Mouse (Mus musculus) mouse trophoblast stem cell (cell line): ENCODE data around the gene Commd2.

Experiments
- in situ Hi-C, 2 experiments: fragments of 300-500 bp; cut with MseI, MboI; formaldehyde crosslinking; loops; 2 replicates in 1 of 2; 3 replicates in 1 of 2; pipeline ENCODE4 v1.15.1; 2025

Commd2 gene

DNA sequence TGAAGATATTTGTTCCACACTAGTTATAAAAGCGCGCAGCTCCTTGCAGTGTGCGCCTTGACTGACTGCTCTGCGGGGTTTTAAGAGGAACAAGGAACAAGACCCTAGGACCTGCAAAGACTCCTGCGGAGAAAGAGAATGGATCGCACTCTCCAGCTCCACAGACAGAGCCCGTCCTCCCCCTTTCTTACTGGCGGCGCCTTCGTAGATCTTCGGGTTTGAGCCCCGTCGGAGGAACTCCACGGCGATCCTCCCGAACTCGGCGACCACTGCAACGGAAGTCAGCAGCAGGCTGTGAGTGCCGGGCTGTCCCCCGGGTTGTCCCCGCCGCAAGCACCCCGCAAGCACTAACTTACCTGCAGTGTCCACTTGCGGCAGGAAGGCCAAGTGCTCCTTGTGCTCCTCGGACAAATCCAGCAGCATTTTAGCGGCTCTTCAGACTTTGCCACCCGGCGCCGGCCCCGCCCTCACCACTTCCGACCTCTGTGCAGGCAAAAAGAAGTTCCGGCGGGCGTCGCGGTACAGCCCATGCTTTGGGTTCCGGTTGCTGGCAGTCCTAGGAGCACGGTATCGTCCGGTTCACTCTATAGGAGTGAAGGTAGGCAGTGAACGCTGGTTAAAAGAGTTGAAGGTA, at the start of gene Commd2:
Gene Commd2 (minus strand): TSS at position 485 of the 634 bp plus-strand sequence.
- in situ Hi-C loops: loop anchor here (25.0 kb wide), 1 partner anchor 461 kb away; no protein-coding TSS in a partner anchor

DNA sequence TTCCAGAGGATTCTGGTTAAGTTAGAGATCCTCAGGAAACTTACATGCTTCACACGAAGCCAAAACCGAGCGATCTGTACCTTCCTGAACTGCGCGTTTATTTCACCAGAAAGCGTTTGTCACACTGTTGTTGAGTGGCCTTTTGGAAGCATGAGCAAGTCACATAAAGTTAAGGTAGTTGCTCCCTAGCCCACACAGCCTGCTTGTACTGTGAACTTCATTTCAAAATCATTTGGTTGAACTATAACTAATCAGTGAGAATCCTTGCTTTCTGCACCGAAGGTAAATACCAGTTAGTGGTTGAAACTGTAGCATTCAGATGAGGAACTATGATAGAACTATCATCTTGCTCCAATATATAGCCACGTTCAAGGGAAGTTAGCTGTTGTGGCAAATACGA, 45.3 kb upstream of the Commd2 start:
- in situ Hi-C loops: no loop called here

DNA sequence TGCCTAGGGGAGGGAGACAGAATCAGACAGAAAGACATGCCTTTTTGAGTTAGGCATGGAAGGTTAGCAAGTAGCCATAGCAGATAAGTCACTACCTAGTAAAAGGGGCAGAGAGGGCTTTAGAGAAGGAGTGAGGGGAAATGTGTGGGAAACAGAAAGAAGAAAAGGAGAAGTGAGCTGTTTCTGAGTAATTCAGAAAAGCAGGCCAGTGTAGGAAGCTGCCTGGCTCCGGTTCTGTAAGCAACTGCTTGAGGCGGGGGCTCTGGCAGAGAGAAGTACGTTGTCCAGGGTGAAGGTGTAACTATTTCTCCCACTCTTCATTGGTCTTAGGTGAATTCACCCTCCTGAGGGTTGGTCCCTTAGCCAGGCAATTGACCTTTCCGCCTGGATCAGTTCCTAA, 44.7 kb upstream of the Commd2 start:
- in situ Hi-C loops: no loop called here

DNA sequence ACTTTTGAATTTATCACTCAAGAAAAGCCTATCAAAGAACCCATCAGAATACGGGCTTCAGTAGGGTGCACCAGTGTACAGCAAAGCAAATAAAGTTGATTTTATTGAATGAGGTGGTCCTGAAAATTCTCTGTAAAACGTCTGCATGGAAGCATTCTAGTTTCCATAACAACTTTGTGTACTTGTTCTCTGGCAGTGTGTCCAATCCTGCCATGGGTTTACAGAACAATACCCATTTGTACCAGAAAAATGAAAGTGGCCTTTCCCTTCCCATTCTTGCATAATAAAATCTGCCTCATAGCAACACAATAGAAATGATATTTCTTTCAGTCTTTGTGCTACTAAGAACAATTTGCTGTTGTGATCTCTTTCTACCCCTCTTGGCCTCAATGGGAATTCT, 41.2 kb upstream of the Commd2 start, which contains the start of gene Ankub1:
Gene Ankub1 (minus strand): TSS at position 81 of the 400 bp plus-strand sequence.
- in situ Hi-C loops: no loop called here

DNA sequence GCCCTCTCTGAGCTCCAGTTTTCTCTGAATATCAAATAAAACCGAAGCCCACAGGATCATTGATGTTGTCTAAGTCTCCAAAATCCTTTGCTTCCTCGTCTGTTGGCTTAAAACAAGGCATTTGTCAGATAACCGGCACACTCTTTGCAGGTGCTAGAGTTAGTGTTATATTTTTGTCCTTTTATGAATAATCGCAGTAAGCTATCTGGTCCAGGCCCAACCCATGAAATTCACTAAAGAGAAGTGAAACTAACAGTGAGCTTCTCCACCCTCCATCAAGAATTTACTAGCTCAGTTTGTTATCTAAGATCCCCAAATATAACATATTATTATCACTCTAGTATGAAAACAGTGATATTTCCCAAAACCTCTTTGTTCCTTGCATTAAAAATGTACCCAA, 40.3 kb upstream of the Commd2 start:
- in situ Hi-C loops: no loop called here

DNA sequence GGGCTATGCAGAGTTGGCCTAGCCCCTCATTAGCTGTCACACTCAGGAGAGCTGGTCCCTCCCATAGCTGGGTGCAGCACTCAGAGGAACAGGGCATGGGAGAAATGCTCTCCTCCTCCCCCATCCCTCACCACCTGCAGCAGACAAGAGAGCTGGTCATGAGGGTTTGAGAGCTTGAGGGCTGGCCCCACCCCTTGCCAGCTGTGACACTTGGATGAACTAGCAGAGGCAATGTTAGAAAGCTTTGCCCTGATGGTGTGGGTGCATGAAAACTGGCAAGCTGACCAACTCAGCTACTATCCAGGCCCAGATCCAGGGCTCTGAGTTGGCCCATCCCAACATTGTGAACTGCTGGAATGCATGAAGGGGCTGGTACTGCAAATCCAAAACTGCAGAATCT, 26.3 kb upstream of the Commd2 start:
- in situ Hi-C loops: no loop called here

DNA sequence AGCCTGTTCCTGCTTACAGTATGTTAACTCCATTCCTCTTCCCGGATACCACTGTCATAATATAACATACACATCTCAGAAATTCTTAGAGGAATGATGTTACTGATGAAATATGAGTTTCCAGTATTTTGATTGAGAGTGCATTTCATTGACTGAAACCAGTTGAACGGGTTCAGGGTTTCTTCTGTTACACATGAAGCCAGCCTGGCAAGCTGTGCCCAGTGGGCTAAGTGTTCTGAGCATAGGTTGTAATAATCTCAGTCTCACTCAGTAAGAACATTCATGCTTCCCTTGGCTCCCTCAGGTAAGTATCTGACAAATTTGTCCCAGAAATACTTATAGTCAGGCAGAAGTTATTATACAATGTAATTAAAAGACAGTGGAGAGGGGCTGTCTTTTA, 22.6 kb upstream of the Commd2 start:
- in situ Hi-C loops: loop anchor here (25.0 kb wide), 1 partner anchor 438 kb away; no protein-coding TSS in a partner anchor

DNA sequence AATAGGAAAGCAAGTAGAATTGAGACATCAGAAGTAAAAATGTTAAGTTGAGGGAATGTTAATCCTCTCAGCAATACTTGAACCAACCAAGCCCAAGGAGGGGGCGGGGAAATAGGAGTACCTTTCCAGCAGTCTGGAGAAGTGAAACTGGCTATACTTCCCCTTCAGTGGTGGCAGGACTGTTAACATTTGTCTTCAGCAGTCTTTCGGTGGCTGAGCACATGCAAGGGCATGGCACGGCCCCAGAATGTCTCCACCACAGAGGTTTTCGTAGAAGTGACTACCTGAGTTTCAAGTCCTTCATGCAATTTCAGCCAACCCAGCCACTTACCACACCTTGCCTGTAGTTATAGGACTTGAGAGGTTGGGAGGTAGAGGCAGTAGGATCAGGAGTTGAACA, 22.1 kb upstream of the Commd2 start:
- in situ Hi-C loops: loop anchor here (25.0 kb wide), 1 partner anchor 439 kb away; no protein-coding TSS in a partner anchor

DNA sequence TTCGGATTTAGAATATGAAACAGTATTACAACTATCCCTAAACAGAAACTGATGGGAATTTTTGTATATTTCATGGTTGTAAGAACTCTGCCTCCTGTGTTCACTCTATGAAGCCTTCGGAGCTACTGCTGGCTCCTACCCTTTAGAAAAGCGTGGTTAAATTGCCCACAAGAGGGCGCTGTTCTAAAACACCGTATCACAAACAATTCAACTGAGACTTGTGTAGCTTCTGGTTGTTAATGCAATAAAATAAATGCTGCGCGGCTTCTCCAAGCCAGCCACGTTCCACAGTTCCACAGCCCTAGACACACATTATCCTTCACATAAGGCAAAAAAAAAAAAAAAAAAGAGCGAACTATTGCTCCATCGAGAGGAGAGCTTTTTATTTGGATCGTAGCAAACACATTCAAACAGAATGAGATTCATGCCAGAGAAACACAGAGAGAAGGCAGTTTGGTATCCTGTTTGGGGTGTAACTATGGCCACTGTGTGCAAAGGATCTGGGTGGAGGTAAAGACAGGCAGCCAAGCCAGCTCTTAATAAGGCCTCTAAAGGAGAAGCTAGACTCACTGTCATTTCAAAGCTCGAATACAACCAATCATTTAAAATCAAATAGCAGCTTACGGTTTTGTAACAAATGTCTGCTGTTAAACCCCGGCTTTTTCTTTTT, 15.7 kb upstream of the Commd2 start:
- in situ Hi-C loops: loop anchor here (10.0 to 25.0 kb wide), 2 partner anchors 158 to 445 kb away; no protein-coding TSS in a partner anchor

DNA sequence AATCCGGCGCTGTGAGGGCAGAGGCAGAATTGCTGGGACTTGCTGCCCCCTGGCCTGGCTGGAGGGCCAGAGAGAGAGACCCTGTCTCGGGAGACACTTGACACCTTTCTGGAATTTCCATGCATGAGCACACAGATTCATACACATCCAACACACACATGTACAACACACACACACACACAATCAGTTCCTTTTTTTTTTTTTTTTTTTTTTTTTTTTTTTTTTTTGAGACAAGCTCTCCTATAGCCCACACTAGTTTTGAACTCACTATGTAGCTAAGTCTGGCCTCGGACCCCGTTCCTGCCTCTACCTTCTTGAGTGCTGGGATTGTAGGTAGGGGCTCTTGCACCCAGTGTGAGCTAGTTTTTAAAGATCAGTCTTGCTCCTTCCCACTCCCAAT, 14.4 kb upstream of the Commd2 start:
- in situ Hi-C loops: loop anchor here (10.0 to 25.0 kb wide), 2 partner anchors 159 to 446 kb away; no protein-coding TSS in a partner anchor

DNA sequence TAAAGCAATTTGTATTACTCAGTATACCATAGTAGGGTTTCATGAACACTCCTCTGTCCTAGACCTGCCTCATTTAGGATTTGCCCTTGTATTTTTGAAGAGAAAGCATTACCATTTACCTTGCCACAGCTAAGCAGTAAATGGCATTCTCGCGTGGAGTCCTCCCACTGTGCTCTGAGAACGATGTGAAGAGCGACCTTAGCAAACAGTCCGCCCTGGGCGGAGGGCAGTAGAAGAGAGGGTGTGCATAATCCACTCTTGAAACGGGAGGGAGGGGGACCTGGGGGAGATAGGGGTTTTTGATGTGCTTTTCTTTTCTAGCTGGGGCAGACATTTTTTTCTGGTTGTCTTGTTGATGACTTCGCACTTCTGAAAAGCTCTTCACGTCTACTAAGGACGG, 13.2 kb upstream of the Commd2 start:
- in situ Hi-C loops: loop anchor here (10.0 to 25.0 kb wide), 2 partner anchors 160 to 448 kb away; no protein-coding TSS in a partner anchor

DNA sequence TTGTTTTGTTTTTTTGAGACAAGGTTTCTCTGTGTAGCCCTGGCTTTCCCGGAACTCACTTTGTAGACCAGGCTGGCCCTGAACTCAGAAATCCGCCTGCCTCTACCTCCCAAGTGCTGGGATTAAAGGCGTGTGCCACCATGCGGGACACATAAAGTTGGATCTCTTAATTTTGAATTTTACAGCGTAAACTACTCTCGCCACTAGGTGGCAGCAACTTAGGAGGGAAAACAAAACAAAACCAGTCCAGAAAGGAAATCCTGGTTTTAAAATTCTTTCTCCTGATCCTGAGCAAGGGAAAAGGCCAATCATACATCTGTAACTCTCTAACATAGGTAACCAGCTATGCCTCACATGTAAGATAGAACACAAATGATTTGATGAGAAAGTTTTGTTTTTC, 12.2 kb upstream of the Commd2 start:
- in situ Hi-C loops: loop anchor here (10.0 to 25.0 kb wide), 2 partner anchors 161 to 449 kb away; no protein-coding TSS in a partner anchor

DNA sequence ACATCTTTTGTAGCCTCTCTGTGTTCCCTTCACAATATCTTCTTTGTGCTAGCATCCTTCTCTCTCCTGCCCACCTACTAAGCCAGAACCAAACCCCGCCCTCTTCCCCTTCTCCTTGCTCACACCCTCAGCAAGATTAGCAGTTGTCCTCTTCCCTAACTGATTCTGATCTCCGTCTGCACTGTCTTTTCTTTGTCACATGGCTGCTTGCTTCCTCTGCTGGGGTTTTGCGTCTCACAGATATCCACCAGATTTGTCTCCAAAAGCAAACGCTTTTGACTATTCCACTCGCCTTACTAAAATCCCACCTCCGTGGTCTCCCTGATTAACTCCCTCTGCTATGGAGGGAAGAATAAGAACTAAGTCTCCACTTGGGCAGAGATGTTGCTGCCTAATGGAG, 7.1 kb upstream of the Commd2 start:
- in situ Hi-C loops: loop anchor here (25.0 kb wide), 1 partner anchor 454 kb away; no protein-coding TSS in a partner anchor

DNA sequence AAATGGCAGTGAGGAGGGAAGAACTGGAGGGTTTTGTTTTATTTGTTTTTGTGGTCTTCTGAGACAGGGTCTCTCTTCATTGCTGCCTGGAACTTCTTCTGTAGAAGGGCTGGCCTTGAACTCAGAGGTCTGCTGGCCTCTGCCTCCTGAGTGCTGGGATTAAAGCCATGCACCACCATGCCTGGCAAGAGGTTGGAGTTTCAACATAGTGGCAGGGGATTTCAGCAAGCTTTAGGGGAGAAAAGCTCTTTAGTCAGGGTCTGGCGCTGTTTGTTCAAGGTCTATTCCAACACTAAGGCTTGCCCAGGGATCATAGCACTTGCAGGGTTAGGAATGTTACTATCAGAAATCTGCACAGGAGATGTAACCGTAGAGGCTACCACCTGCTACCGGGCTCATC, 2.1 kb upstream of the Commd2 start:
- in situ Hi-C loops: loop anchor here (25.0 kb wide), 1 partner anchor 459 kb away; no protein-coding TSS in a partner anchor

DNA sequence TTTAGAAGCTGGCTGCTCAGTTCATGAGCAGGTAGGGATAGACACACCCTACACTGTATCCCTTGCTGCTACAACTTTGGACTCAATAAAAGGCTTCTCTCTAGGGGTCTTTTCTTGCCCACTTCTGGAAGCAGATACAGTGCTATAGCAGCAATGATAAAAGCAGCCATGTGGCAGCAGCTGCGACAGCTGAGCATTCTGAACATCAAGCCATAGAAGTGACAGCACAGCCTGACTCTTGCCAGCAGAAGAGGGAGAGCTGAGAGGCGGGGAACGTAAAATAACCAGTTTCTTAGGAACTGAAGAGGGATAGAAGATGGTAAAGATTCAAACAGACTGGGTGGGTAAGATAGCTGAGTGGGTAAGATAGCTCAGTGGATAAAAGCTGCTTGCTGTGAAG, 970 bp upstream of the Commd2 start:
- in situ Hi-C loops: loop anchor here (25.0 kb wide), 1 partner anchor 460 kb away; no protein-coding TSS in a partner anchor

DNA sequence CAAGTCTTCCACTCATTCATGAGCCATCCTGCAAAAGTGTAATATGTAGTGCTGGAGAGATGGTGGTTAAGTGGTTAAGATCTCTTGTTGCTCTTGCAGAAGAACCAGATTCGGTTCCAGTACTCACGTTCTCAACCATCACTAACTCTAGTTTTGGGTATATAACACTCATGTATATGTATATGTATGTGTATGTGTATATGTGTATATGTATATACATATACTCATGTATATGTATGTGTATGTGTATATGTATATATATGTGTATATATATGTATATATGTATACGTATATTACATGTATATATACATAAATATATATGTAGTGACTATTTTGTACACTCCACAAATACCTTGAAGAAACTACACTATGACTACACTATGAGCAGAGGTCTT, 347 bp upstream of the Commd2 start:
- in situ Hi-C loops: loop anchor here (25.0 kb wide), 1 partner anchor 460 kb away; no protein-coding TSS in a partner anchor

DNA sequence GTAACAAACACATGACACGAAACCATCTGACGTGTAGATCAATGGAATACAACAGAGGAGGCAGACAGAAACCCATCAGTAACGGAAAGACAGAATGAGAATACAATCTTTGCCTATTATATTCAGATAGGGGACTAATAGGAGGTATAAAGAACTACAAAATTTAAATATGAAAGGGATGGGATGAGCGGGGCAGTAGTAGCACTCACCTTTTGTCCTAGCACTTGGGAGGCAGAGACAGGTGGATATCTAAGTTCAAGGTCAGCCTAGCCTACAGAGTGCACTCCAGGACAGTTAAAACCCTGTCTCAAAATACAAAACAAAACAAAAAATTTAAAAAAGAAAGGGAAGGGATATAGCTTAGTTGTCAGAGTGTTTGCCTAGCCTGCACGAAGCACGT, 8.3 kb downstream of the Commd2 start:
- in situ Hi-C loops: no loop called here

DNA sequence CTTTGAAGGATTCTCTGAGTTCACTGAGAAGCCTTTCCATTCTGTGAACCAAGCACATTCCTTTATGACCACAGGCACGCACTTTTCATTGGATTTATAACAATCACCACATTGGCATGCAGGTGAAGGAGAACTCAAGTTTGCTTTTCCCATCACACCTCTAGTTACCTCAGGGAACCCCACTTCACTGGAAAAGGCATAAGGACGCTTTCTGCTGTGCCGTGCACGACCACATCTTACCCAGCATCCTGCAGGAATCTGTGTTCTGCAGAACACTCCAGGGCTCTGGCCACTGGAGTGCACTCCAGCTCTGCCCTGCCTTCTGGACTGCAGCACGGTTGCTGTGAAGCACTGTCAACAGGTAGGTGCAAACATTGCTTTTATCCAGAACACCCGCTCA, 13.9 kb downstream of the Commd2 start:
- in situ Hi-C loops: no loop called here

DNA sequence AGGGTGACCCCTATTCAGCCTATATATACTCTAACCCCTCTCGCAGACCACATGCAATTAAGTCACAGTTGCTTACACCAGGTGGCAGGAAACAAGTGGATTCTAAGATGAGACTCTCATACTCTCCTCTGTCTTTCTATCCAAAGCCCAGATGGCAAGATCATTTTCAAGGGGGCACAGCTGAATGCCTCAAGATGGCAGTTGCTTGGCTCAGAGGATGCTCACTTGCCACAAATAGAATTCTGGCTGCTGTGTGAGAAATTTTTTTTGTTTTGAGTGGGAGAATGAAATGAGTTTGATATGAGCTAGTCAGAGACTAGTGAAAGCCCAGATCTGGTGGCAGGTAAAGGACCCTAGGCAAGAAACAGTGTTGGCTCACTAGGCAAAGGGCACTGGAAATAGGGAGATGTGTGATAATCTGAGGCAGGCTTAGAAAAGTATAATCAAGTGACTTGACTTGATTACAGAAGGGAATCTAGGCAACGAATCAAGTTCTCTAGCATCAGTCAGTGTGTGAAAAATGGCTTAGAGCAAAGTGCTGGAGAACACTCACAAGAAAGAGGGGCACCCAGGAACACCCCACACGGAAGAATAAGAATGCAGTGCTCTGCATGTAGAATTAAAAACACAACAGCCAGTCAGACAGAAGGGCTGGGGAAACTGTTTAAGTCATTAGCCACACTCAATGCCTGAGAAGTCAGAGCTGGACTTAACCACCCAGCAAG, 16.6 kb downstream of the Commd2 start:
- in situ Hi-C loops: no loop called here

DNA sequence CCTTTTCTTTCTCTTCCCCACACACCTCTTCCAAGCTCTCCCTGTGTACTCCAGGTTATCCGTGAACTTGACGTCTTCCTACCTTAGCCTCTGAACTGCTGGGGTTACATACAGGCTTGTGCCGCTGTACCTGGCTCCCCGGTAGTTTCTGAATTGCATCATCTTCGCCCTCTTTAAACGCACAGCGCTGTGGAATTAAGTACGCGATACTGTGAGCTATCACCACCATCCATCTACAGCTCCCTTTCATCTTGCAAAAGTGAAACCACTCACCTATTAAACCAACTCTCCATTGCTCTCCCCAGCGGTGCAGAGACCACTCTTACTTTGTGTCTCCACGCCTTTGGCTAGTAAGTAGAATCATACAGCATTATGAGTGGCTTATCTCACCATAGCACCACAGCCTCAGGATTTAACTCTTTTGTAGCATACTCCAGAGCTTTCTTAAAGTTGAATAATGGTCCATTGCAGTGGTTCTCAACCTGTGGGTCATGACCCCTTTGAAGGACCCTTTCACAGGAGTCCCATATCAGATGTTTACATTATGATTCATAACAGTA, 24.5 kb downstream of the Commd2 start:
- in situ Hi-C loops: no loop called here

DNA sequence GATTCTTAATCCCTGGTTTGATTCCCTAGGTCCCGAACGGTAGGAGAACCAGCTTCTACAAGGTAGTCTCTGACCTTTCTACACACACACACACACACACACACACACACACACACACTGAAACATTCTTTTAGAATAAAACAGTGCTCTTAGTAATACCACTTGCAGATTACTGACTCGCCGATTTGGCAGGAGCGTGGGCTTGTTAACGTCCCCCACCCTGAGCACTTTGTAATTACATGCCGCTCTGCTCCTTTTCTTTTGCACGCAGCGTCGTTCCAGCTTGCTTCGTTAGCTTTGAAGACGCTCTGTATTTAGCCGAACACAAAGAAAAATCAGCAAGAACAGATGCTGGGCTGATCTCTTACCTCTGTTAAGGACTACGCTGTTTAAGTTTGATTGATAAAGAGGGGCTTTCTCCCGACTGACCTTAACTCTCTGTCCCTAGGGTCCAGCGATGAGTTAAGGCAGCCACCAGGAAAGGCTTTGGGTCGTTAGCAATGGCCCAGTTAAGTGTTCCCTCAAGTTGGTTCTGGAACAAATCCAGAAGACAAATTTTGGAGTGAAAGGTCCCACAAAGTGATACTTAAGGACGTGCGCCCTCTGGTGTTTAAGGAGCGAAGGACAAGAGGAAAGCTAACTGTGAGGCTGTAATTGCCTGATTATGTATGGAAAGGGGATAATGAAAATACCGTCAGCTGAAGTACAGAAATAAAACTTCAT, 26.1 kb downstream of the Commd2 start:
- in situ Hi-C loops: no loop called here
